Comparison of ENCODE assay signal across 8 mouse cellular contexts in the genomic region with DNA sequence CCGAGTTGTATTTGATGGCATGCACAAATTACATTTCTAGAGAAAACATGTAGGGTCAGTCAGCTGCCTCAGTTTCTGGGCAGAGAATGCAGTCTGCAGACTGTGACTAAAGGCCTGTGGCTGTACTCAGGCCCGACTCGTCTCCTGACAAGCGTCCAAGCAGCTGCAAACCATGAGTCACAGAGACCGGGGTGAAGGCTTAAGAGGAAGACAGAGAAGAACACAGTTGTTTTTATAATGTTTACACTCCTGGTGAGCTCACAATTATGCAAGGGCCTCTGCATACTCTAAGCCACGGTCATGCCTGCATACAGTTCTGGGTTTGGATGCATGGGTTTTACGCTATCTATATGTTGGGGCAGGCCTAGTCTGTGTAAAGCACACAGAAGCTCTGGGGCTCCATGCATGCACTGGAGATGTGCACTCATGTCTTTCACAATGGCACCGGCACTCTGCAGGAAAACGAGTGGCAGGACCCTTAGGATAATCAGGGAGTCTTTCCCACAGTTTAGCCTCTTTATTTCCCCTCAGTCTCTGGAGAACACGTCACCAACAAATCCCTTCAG. TPM values are rescaled to one million over a fixed set of nuclear protein-coding genes. Genes with fewer than 3 reads are reported as not detected.
DNase-seq lines count a peak whose midpoint lies in the region; ATAC-seq lines count a peak whose summit lies in the region.

No protein-coding gene starts in this region.

- WGBS in embryonic facial prominence, embryonic 10.5 days, result 58% methylated on average over 10 of the region's 10 CpGs
- 57% methylated on average over 10 of the region's 10 CpGs for WGBS in limb, embryonic 12.5 days

- no peak overlapping the region for H3K4me2 ChIP-seq in limb, embryonic 12.5 days

- ATAC-seq in limb, embryonic 12.5 days (ENCODE audit: insufficient number of reproducible peaks, insufficient read depth, low FRiP score, low TSS enrichment, low read depth), result no peak

- peak overlapping the region; percentile 48; the same call in 1 of the 2 replicates for H3K27ac ChIP-seq in embryonic facial prominence, embryonic 10.5 days (replicated peaks)
- 0 out of 2 replicates have a peak overlapping the region, but pooled peaks have one; percentile 19 for H3K27ac ChIP-seq in limb, embryonic 12.5 days

- no peak overlapping the region for H3K9ac ChIP-seq in limb, embryonic 12.5 days (replicated peaks)

- H3K4me3 ChIP-seq in embryonic facial prominence, embryonic 10.5 days, result no peak overlapping the region
- H3K4me3 ChIP-seq in limb, embryonic 12.5 days (replicated peaks), result no peak overlapping the region

- H3K9me3 ChIP-seq in embryonic facial prominence, embryonic 10.5 days, result no peaks in the 10 kb centered on the region
- H3K9me3 ChIP-seq in limb, embryonic 12.5 days, result no peaks in the 10 kb centered on the region

- DNase-seq in adipocyte (ENCODE audit: low spot score), result peak; percentile 91
- peak; percentile 17 for DNase-seq in embryonic facial prominence, embryonic 10.5 days (ENCODE audit: low spot score)
- peak; percentile 80 to 82 for DNase-seq in heart, adult 9 months (ENCODE audit: low spot score in 2 of 2)
- DNase-seq in urinary bladder, postnatal 25 days (ENCODE audit: low spot score), result peak; percentile 63
- no peak for DNase-seq in natural killer cell, adult 2 months (ENCODE audit: low spot score in 2 of 2)
- no peak for DNase-seq in spleen, postnatal 14 days (ENCODE audit: low spot score in 2 of 2)
- DNase-seq in layer of hippocampus, postnatal 36 days, result no peak

- peaks cover 66% of the 10 kb centered on the region for H3K4me1 ChIP-seq in embryonic facial prominence, embryonic 10.5 days
- H3K4me1 ChIP-seq in limb, embryonic 12.5 days (replicated peaks), result peaks cover 31% of the 10 kb centered on the region

- H3K36me3 ChIP-seq in embryonic facial prominence, embryonic 10.5 days (replicated peaks), result peaks cover 51% of the 10 kb centered on the region
- H3K36me3 ChIP-seq in limb, embryonic 12.5 days, result peaks cover 46% of the 10 kb centered on the region

- H3K27me3 ChIP-seq in embryonic facial prominence, embryonic 10.5 days (replicated peaks; ENCODE audit: low read depth, poor library complexity, severe bottlenecking), result no peaks in the 10 kb centered on the region
- H3K27me3 ChIP-seq in limb, embryonic 12.5 days, result no peaks in the 10 kb centered on the region

RNA-seq across cellular contexts. Expression of gene Ptgfrn, which starts 39.8 kb away (rescaled TPM):
- polyA plus RNA-seq in embryonic facial prominence, embryonic 10.5 days (2016; fragmentation: Nextera tagmentation; extraction: Ambion mirVana), result 3.9 and 4.1 TPM in 2 replicates
- 5.9 and 6.1 TPM in 2 replicates for polyA plus RNA-seq in limb, embryonic 12.5 days (2016; fragmentation: Nextera tagmentation; extraction: Ambion mirVana)
- 10 to 100 TPM in 1 of 2 experiments, 1 to 10 TPM in 1; 9.4 to 12.1 TPM for total RNA-seq in layer of hippocampus, postnatal 36 days (2021)

RNA-seq across cellular contexts. Expression of gene Cd101, which starts 41.0 kb away (rescaled TPM):
- 0.09 TPM in 1 of 2 replicates, not detected in the other for polyA plus RNA-seq in embryonic facial prominence, embryonic 10.5 days (2016; fragmentation: Nextera tagmentation; extraction: Ambion mirVana)
- polyA plus RNA-seq in limb, embryonic 12.5 days (2016; fragmentation: Nextera tagmentation; extraction: Ambion mirVana), result 0.08 TPM in 1 of 2 replicates, not detected in the other
- total RNA-seq in layer of hippocampus, postnatal 36 days (2021), result under 1 TPM; 0.25 to 0.48 TPM

Comparison
In these comparisons a context has a peak if more than half of its experiments do, and no peak if none do; other contexts are left out.
1. DNase-seq: peak in adipocyte (single experiment), embryonic facial prominence, embryonic 10.5 days (single experiment), heart, adult 9 months (2 of 2) and urinary bladder, postnatal 25 days (single experiment); none in natural killer cell, adult 2 months (0 of 2), spleen, postnatal 14 days (0 of 2) and layer of hippocampus, postnatal 36 days (0 of 2).